Mouse (Mus musculus) MEL (cell line): Measurements from ENCODE around the gene Map4k1. TPM values are rescaled to one million over a fixed set of nuclear protein-coding genes. Genes with fewer than 3 reads are reported as not detected.

Experiments used
- DNase-seq: peaks from one replicate; pipeline ENCODE4 v3.0.0; 2011; ENCODE audit warnings: low read depth, low spot score
- H3K27ac ChIP-seq: 2 replicates; pipeline ENCODE4 v1.5.1; 2012; ENCODE audit warnings: low read depth, mild to moderate bottlenecking, control low read depth, low read length, moderate library complexity; ENCODE audit not compliant: control insufficient read depth
- H3K27me3 ChIP-seq, 2 experiments: fragments of 150-350 bp in 1 of 2; sonication (generic) in 1 of 2; 2 replicates each; pipeline ENCODE4 v1.6.1; 2012; ENCODE audit warnings: low read length in 2 of 2, mild to moderate bottlenecking in 2 of 2, improper control_type of control experiment in 1 of 2, moderate library complexity in 1 of 2; ENCODE audit not compliant: insufficient read depth in 2 of 2, control insufficient read depth in 1 of 2
- H3K36me3 ChIP-seq, 2 experiments: 2 replicates each; pipeline ENCODE4 v1.6.1; 2012 to 2014; ENCODE audit warnings: low read length in 2 of 2, improper control_type of control experiment in 1 of 2, inconsistent platforms in 1 of 2, mild to moderate bottlenecking in 1 of 2; ENCODE audit not compliant: insufficient read depth in 2 of 2, control insufficient read depth in 1 of 2
- H3K4me1 ChIP-seq, 2 experiments: fragments of 150-350 bp in 1 of 2; sonication (generic) in 1 of 2; 2 replicates each; pipeline ENCODE4 v1.6.1; 2012; ENCODE audit warnings: low read length in 2 of 2, improper control_type of control experiment in 1 of 2, mild to moderate bottlenecking in 1 of 2; ENCODE audit not compliant: insufficient read depth in 2 of 2, control insufficient read depth in 1 of 2
- H3K4me3 ChIP-seq, 2 experiments: fragments of 150-350 bp in 1 of 2; sonication (generic) in 1 of 2; 2 replicates each; pipeline ENCODE4 v1.5.1; 2012; ENCODE audit warnings: low read depth in 2 of 2, low read length in 2 of 2, mild to moderate bottlenecking in 2 of 2, moderate library complexity in 2 of 2, control low read depth in 1 of 2, improper control_type of control experiment in 1 of 2; ENCODE audit not compliant: control insufficient read depth in 1 of 2, insufficient read depth in 1 of 2
- H3K79me2 ChIP-seq: 2 replicates; pipeline ENCODE4 v1.6.1; 2012; ENCODE audit warnings: mild to moderate bottlenecking, low read length, moderate library complexity; ENCODE audit not compliant: control insufficient read depth, poor library complexity, insufficient read depth
- H3K9ac ChIP-seq: 2 replicates; pipeline ENCODE4 v1.6.1; 2012; ENCODE audit warnings: low read depth, mild to moderate bottlenecking, control low read depth, low read length, moderate library complexity; ENCODE audit not compliant: control insufficient read depth, poor library complexity, severe bottlenecking
- H3K9me3 ChIP-seq: fragments of 150-350 bp; sonication (generic); replicated peaks from 2 replicates; pipeline ENCODE4 v1.6.1; 2012; ENCODE audit warnings: mild to moderate bottlenecking, low read length, improper control_type of control experiment, moderate library complexity; ENCODE audit not compliant: insufficient read depth
- CHD1 ChIP-seq: IDR thresholded peaks from 2 replicates; pipeline ENCODE4 v1.6.1; 2012; ENCODE audit warnings: low read depth, mild to moderate bottlenecking, inconsistent platforms, low read length, improper control_type of control experiment
- E2F4 ChIP-seq: IDR thresholded peaks from 2 replicates; pipeline ENCODE4 v1.6.1; 2011; ENCODE audit warnings: low read depth, low read length, improper control_type of control experiment, borderline replicate concordance
- ELF1 ChIP-seq: IDR thresholded peaks from 2 replicates; pipeline ENCODE4 v1.6.1; 2014; ENCODE audit warnings: low read depth, mild to moderate bottlenecking, inconsistent platforms, low read length, improper control_type of control experiment, moderate library complexity
- GABPA ChIP-seq: IDR thresholded peaks from 2 replicates; pipeline ENCODE4 v1.6.1; 2012; ENCODE audit warnings: low read depth, mild to moderate bottlenecking, inconsistent platforms, low read length, improper control_type of control experiment, moderate library complexity
- GATA1 ChIP-seq: IDR thresholded peaks from 2 replicates; pipeline ENCODE4 v1.6.1; 2011; ENCODE audit warnings: low read depth, low read length, improper control_type of control experiment
- HCFC1 ChIP-seq: IDR thresholded peaks from 2 replicates; pipeline ENCODE4 v1.6.1; 2012; ENCODE audit warnings: low read depth, mild to moderate bottlenecking, inconsistent platforms, low read length, improper control_type of control experiment, moderate library complexity
- JUND ChIP-seq: IDR thresholded peaks from 2 replicates; pipeline ENCODE4 v1.6.1; 2011; ENCODE audit warnings: low read depth, mild to moderate bottlenecking, improper control_type of control experiment, low read length
- KAT2A ChIP-seq: conservative IDR thresholded peaks from 2 replicates; pipeline ENCODE4 v1.6.1; 2012; ENCODE audit warnings: low read depth, low read length, improper control_type of control experiment, inconsistent platforms
- MAFK ChIP-seq: IDR thresholded peaks from 2 replicates; pipeline ENCODE4 v1.6.1; 2011; ENCODE audit warnings: low read depth, mild to moderate bottlenecking, low read length, improper control_type of control experiment, borderline replicate concordance
- MAX ChIP-seq: IDR thresholded peaks from 2 replicates; pipeline ENCODE4 v1.6.1; 2011; ENCODE audit warnings: low read length, improper control_type of control experiment
- MAZ ChIP-seq: IDR thresholded peaks from 2 replicates; pipeline ENCODE4 v1.6.1; 2012; ENCODE audit warnings: low read depth, mild to moderate bottlenecking, inconsistent platforms, low read length, improper control_type of control experiment
- MEF2A ChIP-seq: IDR thresholded peaks from 2 replicates; pipeline ENCODE4 v1.6.1; 2014; ENCODE audit warnings: low read depth, mild to moderate bottlenecking, inconsistent platforms, low read length, improper control_type of control experiment; ENCODE audit not compliant: poor library complexity, insufficient replicate concordance, severe bottlenecking; ENCODE audit errors: extremely low read depth
- MYC ChIP-seq: IDR thresholded peaks from 2 replicates; pipeline ENCODE4 v1.6.1; 2011; ENCODE audit warnings: low read depth, mild to moderate bottlenecking, low read length, improper control_type of control experiment, moderate library complexity
- NELFE ChIP-seq: IDR thresholded peaks from 2 replicates; pipeline ENCODE4 v1.6.1; 2011; ENCODE audit warnings: low read depth, low read length, improper control_type of control experiment
- POLR2A ChIP-seq, 2 experiments: IDR thresholded peaks; 2 replicates each; pipeline ENCODE4 v1.6.1; 2011 to 2012; ENCODE audit warnings: low read length in 2 of 2, mild to moderate bottlenecking in 2 of 2, control low read depth in 1 of 2, improper control_type of control experiment in 1 of 2, low read depth in 1 of 2, moderate library complexity in 1 of 2; ENCODE audit not compliant: control insufficient read depth in 1 of 2, insufficient read depth in 1 of 2, poor library complexity in 1 of 2
- POLR2AphosphoS2 ChIP-seq: IDR thresholded peaks from 2 replicates; pipeline ENCODE4 v1.6.1; 2011; ENCODE audit warnings: low read length, improper control_type of control experiment
- POLR2AphosphoS5 ChIP-seq: IDR thresholded peaks from 2 replicates; pipeline ENCODE4 v1.6.1; 2012; ENCODE audit warnings: low read depth, borderline replicate concordance, mild to moderate bottlenecking, inconsistent platforms, low read length, moderate library complexity, mixed read lengths
- SIN3A ChIP-seq: IDR thresholded peaks from 2 replicates; pipeline ENCODE4 v1.6.1; 2012; ENCODE audit warnings: low read length, improper control_type of control experiment, inconsistent platforms
- ZKSCAN1 ChIP-seq: IDR thresholded peaks from 2 replicates; pipeline ENCODE4 v1.6.1; 2012; ENCODE audit warnings: low read depth, mild to moderate bottlenecking, inconsistent platforms, low read length, improper control_type of control experiment, moderate library complexity
- ZNF384 ChIP-seq: IDR thresholded peaks from 2 replicates; pipeline ENCODE4 v1.6.1; 2012; ENCODE audit warnings: low read depth, mild to moderate bottlenecking, inconsistent platforms, low read length, improper control_type of control experiment
- polyA plus RNA-seq, 2 experiments: library from polyadenylated mRNA; stranded (reverse) in 1 of 2; unstranded in 1 of 2; fragments of >175 nt in 1 of 2; fragments of >200 nt in 1 of 2; gene quantifications; 2 replicates each; pipeline versions ENCODE4 v1.2.1 to v1.2.4; 2012; ENCODE audit warnings: low replicate concordance in 2 of 2, low read depth in 1 of 2; ENCODE audit not compliant: insufficient read length in 2 of 2, insufficient read depth in 1 of 2, missing spikeins in 1 of 2
- total RNA-seq: library from RNA; depleted of rRNA; stranded (reverse); fragments of 300-350 nt; gene quantifications from 2 replicates; pipeline ENCODE4 v1.2.3, GENCODE M21; 2012

The Map4k1 gene
- total and polyA plus RNA-seq, 3 experiments: 17.3 to 50.8 TPM; not detected in 1

GRCm38 (mm10) chr7:28971029-28971428 lies 10.8 kb upstream of the Map4k1 start:
- H3K27ac ChIP-seq: no peak overlapping the region

GRCm38 (mm10) chr7:28971770-28972269 lies 10.0 kb upstream of the Map4k1 start:
- Histone ChIP-seq H3K4me3 (no peak overlapping the region), H3K9ac (no peak overlapping the region), H3K36me3 (peaks cover 0 to 3% of the 10 kb centered on the region in 2 experiments; a peak in 3 of 4 replicates), H3K4me1 (no peaks in the 10 kb centered on the region), H3K79me2 (no peaks in the 10 kb centered on the region), H3K9me3 (no peaks in the 10 kb centered on the region), H3K27me3 (no peaks in the 10 kb centered on the region), H3K27ac (no peak overlapping the region)
- DNase-seq: no peak
- TF ChIP-seq POLR2AphosphoS5: no peak
- TF ChIP-seq E2F4: no peak
- no peak for TF ChIP-seq POLR2A (IDR thresholded peaks at IDR 0.05; ENCODE audit: control insufficient read depth in 1 of 2, insufficient read depth in 1 of 2, low read depth in 1 of 2, low read length in 2 of 2, poor library complexity in 1 of 2)
- TF ChIP-seq GATA1: no peak
- TF ChIP-seq MEF2A: no peak
- TF ChIP-seq MAX: no peak
- no peak for TF ChIP-seq MAZ
- TF ChIP-seq ELF1: no peak
- TF ChIP-seq CHD1: no peak
- TF ChIP-seq SIN3A: no peak
- TF ChIP-seq GABPA: no peak
- TF ChIP-seq POLR2AphosphoS2: no peak
- no peak for TF ChIP-seq ZNF384
- no peak for TF ChIP-seq HCFC1
- TF ChIP-seq NELFE: no peak
- TF ChIP-seq KAT2A: no peak
- no peak for TF ChIP-seq ZKSCAN1

More at GRCm38 (mm10) chr7:28971029-28971428, 10.8 kb upstream of the Map4k1 start:
- no peaks in the 10 kb centered on the region for H3K79me2 ChIP-seq
- no peak overlapping the region for H3K9ac ChIP-seq
- no peaks in the 10 kb centered on the region for H3K4me1 ChIP-seq
- DNase-seq: no peak
- H3K4me3 ChIP-seq: no peak overlapping the region
- H3K36me3 ChIP-seq: peaks cover 0 to 3% of the 10 kb centered on the region in 2 experiments; a peak in 3 of 4 replicates
- no peaks in the 10 kb centered on the region for H3K27me3 ChIP-seq
- TF ChIP-seq MAFK: no peak
- TF ChIP-seq JUND: no peak
- TF ChIP-seq MAZ: no peak
- TF ChIP-seq MYC: no peak
- H3K9me3 ChIP-seq: no peaks in the 10 kb centered on the region
